Mouse (Mus musculus) cerebellum, postnatal 25 days (tissue): Measurements from ENCODE around the gene Ear6.
"Not testable (repeated sequence)": the region's sequence is repeated elsewhere in the genome, so short reads cannot be mapped to it uniquely, and the experiment has no call there.

ENCODE experiments used
- DNase-seq, 2 experiments: peaks; one replicate each; pipeline ENCODE4 v3.0.0; 2021; ENCODE audit warnings: mixed read lengths in 2 of 2

The Ear6 gene

DNA sequence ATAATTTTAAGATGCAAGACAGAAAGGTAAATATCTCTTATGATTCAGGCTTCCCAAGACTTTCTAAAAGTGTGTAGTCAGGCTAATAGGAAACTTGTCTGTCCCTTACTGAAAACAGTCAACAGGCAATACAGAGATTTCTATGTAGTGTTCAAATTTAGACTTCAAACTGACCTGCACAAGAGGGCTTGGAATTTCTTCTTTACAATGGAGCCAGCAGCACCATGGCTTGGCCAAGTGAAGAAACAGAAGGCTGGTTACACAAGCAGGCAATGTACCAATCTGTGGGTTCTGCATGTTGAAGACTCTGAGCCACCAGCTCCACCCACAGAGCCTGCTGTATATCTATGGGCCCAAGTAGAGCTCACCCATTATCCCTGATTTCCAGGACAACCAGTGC is at the start of gene Ear6:
Gene Ear6, plus strand, starts transcription at position 301 of the 400 bp plus-strand sequence.
- DNase-seq, result no peak

GRCm38 (mm10) chr14:51826625-51827024 is 26.9 kb upstream of the Ear6 start:
- DNase-seq, result no peak

- peak; percentile 18 to 40 for DNase-seq
Observed at GRCm38 (mm10) chr14:51827842-51828241, 25.7 kb upstream of the Ear6 start.

GRCm38 (mm10) chr14:51829188-51829587 is 24.3 kb upstream of the Ear6 start:
- no peak for DNase-seq

DNA sequence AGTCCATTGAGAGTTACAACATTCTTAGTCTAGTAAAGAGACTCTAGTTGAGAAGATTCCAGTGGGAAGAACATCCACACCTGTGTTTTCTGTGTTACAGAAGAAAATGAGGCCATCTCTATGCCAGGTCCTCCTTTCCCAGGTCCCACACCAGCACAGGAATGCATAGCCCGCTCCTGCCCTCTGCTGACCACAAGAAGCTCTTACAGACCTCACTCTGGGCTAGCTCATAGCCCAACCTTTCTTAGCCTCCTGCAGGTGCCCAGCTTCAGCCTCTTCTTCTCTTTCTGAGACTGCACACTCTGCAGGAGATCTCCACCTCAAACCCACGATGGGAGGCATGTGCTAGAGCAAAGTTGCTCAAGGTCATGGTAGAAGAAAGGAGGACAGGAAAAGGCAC is 15.0 kb upstream of the Ear6 start:
- DNase-seq, result peak in 1 of 2 experiments; percentile 16

DNA sequence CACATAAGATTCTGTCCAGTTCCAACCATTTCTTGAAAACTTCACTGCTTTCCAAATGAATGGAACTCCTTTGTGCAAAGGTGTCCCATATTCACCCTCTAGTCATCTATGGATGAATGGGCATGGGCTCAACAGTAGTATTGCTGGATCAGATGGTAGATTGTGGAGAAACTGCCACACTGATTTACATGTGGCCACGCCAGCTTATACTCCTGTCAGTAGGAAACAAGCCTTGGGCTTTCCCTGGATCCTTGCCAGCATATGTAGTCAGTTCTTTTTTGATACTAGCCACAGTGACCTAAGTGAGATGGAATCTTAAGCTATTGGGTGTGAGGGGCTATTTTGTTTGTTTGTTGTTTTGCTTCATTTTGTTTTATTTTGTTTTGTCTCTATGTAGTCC is 11.2 kb upstream of the Ear6 start:
- no peak for DNase-seq

GRCm38 (mm10) chr14:51842781-51843180 is 10.7 kb upstream of the Ear6 start:
- DNase-seq, result no peak

GRCm38 (mm10) chr14:51843882-51844281 is 9.6 kb upstream of the Ear6 start:
- DNase-seq, result no peak

DNA sequence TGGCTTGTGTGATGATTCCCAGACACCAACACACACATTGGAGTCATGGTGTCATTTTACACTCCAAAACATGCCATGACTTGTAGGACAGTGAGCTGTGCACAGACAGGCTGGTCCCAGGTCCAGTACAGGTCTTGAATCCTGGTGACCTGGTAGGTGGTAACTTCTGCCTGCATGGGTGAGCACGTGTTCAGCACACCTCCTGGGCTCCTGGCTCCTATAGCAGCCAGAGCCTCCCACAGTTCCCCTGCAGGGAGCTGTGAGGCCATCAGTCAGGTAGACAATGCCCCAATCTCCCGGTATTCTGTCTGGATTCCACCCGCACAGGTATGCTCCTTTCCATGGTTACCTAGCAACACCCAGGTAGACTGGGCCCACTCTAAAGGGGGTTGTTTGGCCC is 6.9 kb upstream of the Ear6 start:
- no peak for DNase-seq

DNA sequence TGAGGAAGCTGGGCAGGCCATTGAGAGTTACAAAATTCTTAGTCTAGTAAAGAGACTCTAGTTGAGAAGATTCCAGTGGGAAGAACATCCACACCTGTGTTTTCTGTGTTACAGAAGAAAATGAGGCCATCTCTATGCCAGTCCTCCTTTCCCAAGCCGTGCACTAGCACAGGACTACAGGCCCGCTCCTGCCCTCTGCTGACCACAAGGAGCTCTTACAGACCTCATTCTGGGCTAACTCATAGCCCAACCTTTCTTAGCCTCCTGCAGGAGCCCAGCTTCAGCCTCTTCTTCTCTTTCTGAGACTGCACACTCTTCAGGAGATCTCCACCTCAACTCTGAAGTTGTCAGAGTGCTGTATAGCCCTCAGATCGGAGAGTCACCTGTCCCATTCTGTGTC is 2.5 kb upstream of the Ear6 start:
- peak in 1 of 2 experiments; percentile 7 for DNase-seq

DNA sequence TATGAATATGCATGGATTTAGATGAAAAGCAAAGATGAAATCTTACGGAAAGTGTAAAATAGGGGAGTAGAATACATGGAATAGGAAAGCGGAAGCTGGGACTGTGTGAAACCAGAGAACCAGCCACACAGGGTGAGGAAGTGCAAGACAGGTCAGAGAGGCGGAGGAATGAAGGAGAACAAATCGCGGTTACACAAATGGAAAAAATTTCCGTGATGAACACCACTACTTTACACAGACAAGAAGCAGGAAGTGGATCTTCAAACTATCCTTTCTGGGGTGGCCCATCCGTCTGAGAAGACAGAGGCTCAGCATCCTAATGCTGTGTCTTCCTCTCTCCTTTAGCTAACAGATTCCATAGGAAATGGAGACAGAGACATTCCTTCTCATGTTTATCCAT is 1.8 kb downstream of the Ear6 start:
- not testable (repeated sequence) for DNase-seq

GRCm38 (mm10) chr14:51863603-51864002 is 10.1 kb downstream of the Ear6 start:
- peak in 1 of 2 experiments; percentile 22 for DNase-seq

GRCm38 (mm10) chr14:51870756-51871155 is 17.3 kb downstream of the Ear6 start:
- DNase-seq, result no peak

DNA sequence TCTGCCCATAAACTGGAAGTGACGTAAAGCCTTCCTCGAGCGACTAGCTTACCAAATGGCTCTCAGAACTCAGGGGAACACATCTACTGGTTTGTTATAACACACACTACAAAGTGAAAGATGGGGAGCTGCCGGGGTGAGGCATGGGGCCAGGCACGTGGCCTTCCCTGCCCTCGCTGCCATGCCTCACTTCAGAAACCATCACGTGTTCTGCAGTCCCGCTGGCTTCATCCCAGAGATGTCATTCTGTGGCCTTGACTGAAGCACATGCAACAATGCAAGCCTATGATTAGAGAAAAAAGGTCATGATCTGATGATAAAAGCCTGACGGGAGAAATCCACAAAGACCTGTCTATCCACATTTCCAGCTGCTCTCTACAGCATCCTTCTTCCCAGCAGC is 18.2 kb downstream of the Ear6 start:
- DNase-seq, result no peak

- DNase-seq, result no peak
Observed at GRCm38 (mm10) chr14:51877517-51877916, 24.0 kb downstream of the Ear6 start.

GRCm38 (mm10) chr14:51883527-51884030 is 30.1 kb downstream of the Ear6 start:
- DNase-seq, result peak; percentile 49 to 69

GRCm38 (mm10) chr14:51884031-51884544 is 30.6 kb downstream of the Ear6 start:
- DNase-seq, result no peak

- DNase-seq, result peak; percentile 88 to 95
Observed at GRCm38 (mm10) chr14:51884598-51885331, 31.3 kb downstream of the Ear6 start, which contains the start of gene Mettl17. Gene Mettl17, plus strand, starts transcription at chr14:51884842.

- no peak for DNase-seq
Observed at GRCm38 (mm10) chr14:51886051-51886450, 32.6 kb downstream of the Ear6 start.

DNA sequence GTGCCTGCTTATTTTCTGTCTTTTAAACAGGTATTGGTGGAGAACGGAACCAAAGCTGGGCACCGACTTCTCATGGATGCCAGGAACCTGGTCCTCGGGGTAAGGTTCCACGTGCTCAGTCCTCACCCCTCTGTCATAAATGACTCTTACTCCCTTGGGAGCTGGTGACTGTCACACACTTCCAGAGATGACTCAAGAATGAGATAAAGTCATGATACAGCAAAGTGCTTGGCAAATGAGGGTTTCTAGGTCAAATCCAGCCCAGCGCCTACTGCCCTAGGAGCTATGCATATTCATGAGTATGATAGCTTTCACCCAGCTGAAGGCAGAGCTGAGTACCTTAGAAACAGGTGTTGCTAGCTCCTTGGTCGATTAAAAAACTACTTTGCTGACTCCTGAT is 36.3 kb downstream of the Ear6 start:
- no peak for DNase-seq

- DNase-seq, result no peak
Observed at GRCm38 (mm10) chr14:51892191-51892939, 38.9 kb downstream of the Ear6 start, which contains the start of gene Slc39a2. Gene Slc39a2, plus strand, starts transcription at chr14:51892889.

DNA sequence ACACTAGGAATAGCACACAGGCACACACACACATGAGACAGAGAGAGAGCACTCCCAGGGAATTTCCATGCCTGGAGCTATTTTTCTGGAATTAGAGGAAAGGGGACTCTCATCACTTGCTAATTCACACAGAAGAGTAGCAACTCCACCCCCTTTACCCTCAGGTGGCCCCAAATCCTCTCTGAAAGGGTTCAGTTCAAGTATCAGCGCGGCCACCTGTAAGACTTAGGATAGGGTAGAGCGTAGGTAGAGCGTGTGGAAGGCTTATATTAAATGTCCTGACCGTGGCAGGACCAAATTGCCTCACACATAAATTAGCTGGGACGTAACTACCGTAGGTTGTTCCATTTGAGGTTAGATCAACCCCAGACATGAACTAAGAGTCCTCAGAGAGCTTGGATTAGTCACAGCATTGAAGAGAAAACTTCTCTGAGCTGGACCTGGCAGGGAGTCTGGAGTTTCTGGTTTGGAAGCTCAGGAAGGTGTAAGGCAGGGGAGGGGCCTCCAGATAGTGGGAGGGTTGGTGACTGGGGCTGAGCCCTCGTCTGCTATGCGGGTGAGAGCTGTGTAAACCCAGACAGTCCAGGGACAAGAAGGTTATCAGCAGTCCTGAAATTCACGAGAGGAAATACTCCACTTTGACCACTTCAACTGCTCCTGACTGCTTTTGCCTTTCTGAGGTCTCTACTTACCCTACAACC is 39.7 kb downstream of the Ear6 start:
- DNase-seq, result no peak

- no peak for DNase-seq
Observed at GRCm38 (mm10) chr14:51893809-51894208, 40.3 kb downstream of the Ear6 start.
